Mouse (Mus musculus): ENCODE data around the gene Mfsd2b.
"Not testable (repeated sequence)": the region's sequence is repeated elsewhere in the genome, so short reads cannot be mapped to it uniquely, and the experiment has no call there.

Mfsd2b gene

DNA sequence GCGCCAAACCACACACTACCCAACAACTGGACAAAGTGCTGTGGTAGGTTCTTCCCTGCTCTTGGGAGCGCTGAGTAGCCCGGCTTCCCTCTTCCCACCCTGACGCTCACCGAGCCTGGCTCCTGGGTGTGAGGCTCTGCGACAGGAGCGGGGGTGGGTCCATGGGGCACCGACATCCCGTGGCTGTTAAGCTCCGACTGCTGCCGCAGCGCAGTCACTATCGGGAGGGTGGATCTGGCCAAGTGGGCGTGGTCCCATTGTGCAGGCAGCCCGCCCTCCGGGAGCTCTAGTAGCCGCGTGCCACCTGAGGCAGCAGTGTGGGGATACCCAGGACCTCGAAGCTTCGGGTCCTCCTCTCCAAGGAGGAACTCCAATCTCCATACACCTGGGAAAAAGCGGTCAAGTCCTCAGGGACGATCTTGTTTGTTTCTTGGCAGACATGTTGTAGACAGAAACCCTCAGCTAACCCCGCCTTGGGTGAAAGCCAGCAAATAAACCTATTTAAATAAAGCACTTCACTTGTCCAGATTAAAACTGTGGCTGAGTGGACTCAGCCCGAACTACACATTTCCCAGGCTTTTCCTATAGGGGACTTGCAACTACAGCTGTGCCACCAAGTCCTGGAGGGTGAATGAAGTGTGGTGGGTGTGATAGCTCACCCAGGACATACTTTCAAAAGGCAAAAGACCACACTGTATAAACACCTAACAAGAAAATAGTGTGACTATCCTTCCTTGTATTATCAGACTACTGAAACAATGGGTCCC, at the start of gene Mfsd2b:
Mfsd2b (minus strand) TSS at position 199 of the 767 bp plus-strand sequence.
- peak; percentile 73 for DNase-seq (ENCODE audit: extremely low spot score)

DNA sequence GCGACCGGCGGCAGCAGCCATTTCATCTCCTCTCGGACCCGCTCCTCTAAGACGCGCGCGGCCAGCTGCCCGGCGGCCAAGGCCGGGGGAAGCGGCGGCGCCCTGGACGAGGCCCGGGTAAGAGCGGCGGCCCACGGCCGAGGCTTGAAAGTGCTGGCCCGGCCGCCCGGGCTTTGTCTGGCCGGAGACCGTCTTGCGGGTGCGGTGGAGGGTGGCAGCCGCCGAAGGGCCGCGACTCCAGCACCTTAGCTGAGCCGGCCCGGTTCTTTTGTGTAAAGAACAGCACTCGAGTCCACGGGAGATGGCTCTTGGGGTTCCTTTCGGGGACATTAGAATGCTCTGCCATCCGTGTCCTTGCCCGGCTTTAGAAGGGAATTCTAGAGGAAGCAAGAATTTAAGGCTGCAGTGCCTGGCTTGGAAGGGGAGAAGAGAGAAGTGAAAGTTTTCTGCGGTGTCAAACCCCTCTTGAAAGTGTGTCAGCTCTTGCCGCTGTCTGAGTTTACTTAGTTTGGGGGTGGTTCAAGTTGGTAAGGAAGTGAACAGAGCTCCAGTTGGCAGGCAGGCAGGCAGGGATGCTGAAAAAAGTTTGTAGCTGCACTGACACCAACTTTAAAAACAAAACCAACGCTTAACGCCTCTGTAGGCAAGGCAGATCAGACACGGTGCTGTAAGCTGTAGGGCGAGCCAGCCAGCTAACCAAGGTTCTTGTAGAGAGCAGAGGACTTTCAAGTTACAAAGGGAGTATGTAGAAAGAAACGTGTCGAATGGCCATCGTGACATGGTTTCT, 43.8 kb upstream of the Mfsd2b start:
- peak; percentile 78 for DNase-seq (ENCODE audit: extremely low spot score)

DNA sequence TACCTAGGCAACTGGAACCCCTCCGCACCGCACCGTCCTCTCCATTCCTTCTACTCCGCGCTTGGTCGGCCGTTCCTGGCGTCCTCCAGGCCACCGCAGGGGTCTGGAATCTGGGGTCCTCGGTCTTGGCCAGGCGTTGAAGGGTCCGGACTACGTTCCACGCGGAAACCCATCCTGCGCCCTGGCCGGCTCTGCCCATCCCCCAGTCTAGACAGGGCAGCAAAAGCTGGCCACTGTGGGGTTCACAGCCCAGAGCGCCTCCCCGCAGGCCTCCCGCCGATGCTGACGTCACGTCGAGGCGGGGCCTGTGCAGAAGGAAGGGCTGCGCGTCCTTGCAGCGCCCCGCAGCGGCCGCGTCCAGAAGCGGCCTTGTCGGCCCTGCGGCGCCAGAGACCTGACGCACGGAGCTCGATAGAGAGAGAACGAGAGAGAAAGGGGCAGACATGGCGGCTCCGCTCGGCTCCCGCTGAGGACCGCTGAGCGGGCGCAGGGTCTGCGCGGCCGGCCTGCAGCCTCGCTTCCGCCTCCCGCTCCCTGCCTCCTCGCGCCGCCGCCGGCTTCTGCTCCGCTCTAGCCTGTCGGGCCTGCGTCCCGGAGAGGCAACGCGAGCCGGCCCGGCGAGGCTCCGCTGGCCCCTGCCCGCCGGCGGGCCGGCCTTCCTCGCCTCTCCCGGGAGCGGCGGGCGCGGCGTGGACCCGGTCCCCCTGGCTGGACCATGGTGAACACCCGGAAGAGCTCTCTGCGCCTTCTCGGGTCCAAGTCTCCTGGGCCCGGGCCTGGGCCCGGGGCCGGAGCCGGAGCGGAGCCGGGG, 43.0 kb upstream of the Mfsd2b start, which contains the start of gene Atad2b:
Atad2b (plus strand) TSS at position 360 of the 811 bp plus-strand sequence.
- peak; percentile 97 for DNase-seq (ENCODE audit: extremely low spot score)

DNA sequence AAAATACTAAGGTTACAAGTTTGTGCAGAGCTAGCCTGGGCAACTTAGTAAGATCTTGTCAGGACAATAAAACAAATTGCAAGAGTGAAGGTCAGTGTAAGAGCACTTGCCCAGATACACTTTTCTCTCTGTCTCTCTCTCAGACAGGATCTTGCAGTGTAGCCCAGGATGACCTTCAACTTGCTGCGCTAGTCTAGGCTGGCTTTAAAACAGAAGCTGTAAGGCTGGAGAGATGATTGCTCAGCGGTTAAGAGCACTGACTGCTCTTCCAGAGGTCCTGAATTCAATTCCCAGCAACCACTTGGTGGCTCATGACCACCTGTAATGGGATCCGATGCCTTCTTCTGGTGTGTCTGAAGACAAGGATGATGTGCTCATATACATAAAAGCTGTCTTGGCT, 40.8 kb upstream of the Mfsd2b start:
- no peak for DNase-seq (ENCODE audit: extremely low spot score)

DNA sequence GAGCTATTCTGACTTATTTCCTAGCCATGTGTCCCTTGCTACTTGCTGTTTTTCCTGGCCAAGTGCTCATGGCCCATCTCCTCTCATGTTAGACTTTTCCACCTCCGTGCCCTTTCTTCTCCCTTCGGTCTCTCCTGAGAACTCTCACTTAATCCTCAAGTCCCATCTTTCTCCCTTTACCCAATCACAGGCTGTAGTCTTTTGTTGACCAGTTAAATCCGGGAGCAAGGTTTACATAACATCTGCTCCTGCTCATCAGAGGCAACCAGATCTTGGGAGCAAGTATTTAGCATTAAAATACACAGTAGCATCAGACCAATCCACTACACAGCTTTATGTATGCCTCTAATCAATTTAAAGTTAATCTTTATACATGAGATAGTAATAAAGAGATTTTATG, 40.3 kb upstream of the Mfsd2b start:
- no peak for DNase-seq (ENCODE audit: extremely low spot score)

DNA sequence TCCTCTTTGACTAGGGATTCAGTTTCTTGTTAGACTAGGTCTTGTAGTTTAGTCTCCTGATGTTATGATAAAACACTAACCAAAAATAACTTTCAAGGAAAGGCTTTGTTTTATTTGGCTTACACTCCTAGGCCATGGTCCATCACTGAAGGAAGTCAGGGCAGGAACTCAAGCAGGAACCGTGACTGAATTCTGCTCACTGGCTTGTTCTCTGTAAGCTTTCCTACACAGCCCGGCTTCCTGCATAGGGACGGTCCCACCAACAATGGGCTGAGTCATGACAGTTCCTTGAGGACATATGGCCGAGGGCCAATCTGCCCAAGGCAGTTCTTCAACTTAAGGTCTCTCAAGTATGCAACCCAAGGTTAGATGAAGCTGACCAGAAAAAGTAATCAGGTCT, 37.6 kb upstream of the Mfsd2b start:
- DNase-seq (ENCODE audit: extremely low spot score) = no peak

DNA sequence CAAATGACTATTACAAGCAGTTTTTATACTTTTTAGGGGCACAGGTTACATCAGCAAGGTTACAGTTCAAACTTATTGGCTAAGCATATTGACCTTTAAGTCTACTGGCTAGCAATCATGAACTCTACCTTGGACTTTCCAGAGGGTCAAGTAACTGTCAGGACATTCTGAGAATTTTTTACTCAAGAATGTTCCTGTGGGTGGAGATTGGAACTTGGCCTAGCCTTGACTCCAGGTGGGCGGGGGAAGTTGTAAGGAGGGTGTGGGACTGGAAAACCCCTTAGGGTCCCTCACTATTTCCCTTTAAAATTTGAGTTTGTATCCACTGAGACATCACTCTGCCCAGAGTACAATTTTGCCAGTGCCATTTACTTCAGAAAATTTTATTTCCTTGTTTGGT, 36.3 kb upstream of the Mfsd2b start:
- DNase-seq (ENCODE audit: extremely low spot score) = not testable (repeated sequence)

DNA sequence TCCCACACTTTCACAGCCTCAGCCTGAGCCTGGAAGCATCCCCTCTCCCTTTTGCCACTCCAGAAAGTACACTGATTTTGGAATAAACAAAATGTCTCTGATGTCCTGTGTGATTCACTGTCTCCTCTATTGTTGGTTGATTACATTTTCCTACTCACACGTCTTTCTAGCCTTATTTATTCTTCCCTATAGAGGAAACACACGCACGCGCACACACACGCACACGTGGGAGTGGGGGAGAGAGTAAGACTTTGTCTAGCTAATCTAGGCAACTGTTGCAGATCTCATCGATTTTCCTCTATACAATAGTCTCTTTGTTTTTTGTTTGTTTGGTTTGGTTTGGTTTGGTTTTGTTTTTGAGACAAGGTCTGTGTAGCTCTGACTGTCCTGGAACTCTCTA, 34.2 kb upstream of the Mfsd2b start:
- DNase-seq (ENCODE audit: extremely low spot score) = no peak

DNA sequence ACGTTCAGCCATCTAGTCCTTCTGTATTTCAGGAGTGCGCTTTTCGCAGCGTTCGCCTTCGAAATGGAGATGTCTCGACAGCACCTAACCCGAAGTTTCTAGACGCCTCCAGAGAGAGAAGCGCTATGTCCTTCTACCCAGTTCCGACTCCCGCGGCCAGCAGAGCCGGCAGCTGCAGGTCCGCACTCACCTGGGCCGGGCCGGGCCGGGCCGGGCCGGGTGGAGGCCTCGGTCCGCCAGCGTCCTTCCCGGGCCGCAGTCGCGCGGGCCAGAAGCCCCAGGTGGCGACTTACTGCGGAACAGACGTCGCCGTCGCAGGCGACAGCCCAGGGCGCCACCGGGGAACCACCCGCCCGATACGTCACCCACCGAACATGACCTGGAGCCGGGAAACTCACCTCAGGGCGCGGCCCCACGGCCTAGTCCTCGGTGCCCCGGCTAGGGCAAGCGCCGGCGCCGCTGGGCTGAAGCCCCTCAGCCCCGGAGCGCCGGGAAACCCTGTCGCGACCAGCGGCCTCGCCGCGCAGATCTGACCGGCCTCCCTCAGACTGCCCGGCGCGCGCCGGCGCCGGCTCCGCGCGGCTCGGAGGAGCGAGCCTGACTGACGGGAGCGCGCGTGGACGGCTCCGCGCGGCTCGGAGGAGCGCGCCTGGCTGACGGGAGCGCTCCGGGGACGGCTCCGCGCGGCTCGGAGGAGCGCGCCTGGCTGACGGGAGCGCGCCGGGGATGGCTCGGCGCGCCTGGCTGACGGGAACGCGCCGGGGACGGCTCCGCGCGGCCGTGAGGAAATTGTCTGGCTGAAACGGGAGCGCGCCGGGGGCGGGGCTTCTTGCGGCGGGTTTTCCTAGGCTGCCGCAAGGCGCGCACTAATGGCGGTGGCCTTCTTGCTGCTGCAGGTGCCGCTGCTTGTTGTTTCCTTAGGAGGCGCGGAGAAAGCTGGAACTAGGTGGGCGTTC, 33.1 kb upstream of the Mfsd2b start, which contains the start of gene Ubxn2a:
Ubxn2a (minus strand) TSS at position 755 of the 956 bp plus-strand sequence.
- peak; percentile 90 for DNase-seq (ENCODE audit: extremely low spot score)

DNA sequence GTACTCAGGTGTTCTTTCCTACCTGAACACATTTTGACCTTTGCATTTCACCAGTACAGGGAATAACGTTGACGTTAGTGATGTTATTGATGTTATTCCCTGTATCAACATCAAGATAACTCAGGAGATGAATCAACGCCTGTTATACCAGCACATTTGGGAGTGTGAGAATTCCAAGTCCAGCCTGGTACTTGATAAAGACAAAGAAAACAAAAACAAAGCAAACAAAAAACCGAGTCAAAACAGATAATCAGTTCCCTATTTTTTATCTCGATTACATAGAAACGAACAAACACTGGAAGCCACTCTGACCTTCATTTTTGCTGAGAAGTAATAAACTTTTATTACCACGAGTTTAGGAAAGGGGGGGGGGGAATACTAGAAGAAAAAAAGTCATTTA, 32.3 kb upstream of the Mfsd2b start:
- no peak for DNase-seq (ENCODE audit: extremely low spot score)

DNA sequence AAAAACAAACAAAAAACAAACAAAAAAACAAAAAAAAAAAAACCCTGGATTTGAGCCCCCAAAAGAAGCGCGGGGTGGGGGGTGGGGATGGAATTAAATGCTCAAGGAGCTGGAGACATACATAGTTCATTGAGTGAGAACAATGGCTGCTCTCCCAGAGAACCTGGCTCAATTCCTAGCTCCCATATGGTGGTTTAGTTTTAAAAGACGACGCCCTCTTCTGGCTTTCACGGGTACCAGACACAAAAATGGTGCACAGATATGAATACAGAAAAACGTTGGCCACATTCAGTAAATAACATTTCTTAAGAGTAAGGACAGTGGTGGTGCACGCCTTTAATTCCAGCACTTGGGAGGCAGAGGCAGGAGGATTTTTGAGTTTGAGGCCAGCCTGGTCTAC, 31.8 kb upstream of the Mfsd2b start:
- no peak for DNase-seq (ENCODE audit: extremely low spot score)

DNA sequence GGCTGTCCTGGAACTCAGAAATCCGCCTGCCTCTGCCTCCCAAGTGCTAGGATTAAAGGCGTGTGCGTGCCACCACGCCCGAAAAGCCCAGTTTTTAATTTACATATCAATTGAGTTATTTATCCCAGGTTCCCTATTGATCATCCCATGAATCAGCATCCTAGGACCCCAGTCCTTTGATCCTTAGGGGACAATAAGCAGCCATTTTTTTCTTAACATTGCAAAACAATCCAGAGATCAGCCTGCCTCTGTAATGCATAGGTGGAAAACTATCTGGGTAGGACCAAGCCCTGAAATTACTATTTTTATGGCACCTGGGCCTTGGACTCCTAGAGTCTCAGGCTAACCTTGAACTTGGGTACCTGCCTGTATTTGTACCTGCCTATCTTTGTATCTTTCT, 23.9 kb upstream of the Mfsd2b start:
- no peak for DNase-seq (ENCODE audit: extremely low spot score)

DNA sequence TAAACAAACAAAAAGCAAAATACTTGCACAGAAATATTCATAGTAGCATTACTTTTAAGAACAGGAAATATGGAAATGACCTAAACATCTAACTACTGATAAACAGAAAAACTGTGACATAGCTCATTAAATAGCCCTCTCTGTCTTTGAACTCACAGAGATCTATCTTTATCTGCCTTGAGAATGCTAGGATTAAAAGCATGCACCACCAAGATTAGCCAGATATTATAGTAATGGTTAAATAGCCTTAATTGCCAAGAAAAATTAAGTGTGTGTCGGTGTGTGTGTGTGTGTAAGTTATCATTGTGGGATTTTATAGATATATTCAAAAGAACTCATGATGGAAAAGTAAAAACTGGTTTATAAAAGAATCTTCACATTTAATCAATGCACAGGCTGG, 15.7 kb upstream of the Mfsd2b start:
- DNase-seq (ENCODE audit: extremely low spot score) = no peak

DNA sequence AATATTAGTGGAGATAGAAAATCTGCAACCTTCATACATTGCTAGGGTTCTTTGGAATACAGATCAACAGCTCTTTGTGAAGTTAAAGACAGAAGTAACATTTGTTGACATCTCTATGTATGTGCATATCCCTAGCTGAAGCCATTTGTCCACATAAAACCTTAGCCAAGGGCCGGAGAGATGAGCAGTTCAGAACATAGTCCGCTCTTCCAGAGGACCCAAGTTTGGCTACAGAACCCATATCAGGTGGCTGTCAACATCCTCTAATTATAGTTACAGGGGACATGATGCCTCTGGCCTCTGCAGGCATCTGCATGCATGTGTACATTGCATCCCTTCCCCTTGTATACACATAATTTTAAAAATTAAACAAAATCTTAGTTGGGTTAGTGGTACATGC, 15.1 kb upstream of the Mfsd2b start:
- DNase-seq (ENCODE audit: extremely low spot score) = no peak

DNA sequence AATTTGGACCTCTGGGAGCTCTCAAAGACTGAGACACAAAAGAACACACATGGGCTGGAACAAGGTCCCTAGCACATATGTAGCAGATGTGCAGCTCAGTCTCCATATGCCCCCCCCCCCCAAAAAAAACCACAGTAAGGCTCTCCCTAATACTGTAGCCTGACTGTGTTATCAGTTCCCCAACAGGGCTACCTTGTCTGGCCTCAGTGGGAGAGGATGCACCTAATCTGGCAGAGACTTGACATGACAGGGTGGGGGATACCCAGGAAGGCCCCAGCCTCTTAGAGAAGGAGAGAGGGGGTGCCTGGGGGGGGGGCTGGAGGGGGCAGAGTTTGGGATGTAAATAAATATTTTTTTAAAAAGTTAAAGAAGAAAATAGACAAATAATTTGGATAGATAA, 14.6 kb upstream of the Mfsd2b start:
- no peak for DNase-seq (ENCODE audit: extremely low spot score)

DNA sequence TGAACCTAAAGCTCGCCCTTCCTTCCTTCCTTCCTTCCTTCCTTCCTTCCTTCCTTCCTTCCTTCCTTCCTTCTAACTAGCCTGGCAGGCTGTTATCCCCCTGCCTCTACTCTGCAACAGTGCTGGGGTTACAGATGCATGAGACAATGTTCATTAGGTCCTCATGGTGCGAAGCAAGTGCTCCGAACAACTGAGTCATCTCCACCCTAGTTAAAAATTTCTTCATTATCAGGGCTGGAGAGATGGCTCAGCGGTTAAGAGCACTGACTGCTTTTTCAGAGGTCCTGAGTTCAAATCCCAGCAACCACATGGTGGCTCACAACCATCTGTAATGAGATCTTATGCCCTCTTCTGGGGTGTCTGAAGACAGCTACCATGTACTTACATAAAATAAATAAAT, 12.4 kb upstream of the Mfsd2b start:
- not testable (repeated sequence) for DNase-seq (ENCODE audit: extremely low spot score)

DNA sequence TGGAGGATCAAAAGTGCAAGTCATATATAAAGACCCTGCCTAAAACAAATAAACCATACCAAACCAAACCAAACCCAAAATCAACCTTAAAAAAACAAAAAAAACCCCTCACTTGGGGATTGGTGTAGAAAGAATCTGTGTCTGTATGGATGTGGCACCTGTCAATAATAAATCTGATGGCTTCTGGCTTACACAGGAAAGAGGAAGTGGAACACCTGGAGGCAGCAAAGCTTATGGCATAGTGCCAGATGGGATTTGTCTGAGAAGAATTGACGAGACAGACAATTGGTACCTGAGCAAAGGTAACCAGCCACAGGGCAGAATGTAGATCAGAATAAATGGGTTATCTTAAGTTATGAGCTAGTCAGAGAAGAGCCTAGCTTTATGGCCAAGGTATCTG, 10.9 kb upstream of the Mfsd2b start:
- DNase-seq (ENCODE audit: extremely low spot score) = no peak

DNA sequence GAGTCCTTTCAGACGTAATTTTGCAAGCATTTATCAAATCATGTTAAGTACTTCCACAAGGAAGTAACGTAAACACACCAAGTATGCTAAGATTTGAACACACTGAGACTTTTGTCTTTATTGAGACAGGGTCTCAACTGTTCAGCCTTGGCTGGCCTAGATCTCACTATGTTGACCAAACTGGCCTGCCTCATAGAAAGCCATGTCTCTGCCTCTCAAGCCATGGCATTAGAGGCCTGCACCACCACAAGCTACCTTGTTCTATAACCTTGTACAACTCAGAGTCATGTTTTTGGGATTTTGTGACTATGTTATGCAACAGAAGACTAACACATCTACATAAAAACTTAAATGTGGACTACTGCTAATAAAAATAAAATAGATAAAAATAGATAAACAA, 7.9 kb upstream of the Mfsd2b start:
- no peak for DNase-seq (ENCODE audit: extremely low spot score)

DNA sequence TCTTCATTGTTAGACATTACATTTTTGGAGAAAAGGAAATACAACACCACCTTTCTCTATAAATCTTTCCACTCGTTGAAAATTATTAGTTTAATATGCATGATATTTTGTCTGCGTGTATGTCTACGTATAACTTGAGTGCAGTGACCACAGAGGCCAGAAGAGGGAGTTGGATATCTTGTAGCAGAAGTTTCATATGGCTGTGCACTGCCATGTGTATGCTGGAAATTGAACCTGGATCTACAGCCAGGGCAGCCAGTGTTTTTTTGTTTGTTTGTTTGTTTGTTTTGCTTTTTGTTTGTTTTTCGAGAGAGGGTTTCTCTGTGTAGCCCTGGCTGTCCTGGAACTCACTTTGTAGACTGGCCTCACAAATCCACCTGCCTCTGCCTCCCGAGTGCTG, 4.9 kb upstream of the Mfsd2b start:
- DNase-seq (ENCODE audit: extremely low spot score) = no peak

DNA sequence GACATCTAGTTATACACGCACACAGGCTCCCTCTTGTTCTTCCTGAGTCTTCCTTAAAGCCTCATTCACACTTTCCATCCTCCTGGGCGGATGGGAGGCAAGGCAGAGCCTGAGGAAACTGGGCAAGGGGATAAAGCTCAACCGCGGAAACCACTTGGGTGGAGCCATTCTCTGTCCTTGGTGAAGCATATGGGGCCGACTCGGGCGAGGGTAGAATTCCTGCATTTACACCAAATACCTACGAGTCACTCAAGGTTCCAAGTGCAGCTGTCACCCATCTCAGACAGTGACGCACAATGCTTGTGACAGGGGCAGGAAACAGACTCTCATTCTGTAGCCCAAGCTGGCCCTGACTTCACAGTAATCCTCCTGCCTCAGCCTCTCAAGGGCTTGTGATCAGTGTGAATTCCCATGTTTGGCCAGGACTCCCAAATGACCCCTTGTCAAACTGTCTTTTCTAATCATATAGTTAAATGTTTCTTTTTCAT, 4.2 kb upstream of the Mfsd2b start:
- no peak for DNase-seq (ENCODE audit: extremely low spot score)

DNA sequence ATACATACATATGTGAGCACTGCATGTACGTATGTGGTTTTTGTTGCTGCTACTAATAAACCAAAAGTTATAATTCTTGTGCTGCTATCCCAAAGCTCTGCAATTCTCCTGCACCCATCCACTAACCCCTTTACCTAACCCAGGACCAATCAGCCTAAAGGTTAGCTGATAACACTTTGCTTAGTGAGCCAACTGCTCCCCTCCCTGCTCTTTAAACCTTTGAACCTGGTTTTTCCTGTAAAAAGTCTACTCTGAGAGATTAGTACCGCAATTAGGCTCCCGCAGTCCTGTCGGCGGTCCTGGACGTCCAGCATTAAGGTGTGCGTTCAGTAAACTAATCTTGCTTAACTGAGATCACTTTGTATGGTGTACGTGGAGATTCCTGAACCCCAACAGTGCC, 1.5 kb upstream of the Mfsd2b start:
- no peak for DNase-seq (ENCODE audit: extremely low spot score)
